Mouse (Mus musculus): ENCODE measurements around the gene Trp53bp1. TPM values are rescaled to one million over a fixed set of nuclear protein-coding genes. Genes with fewer than 3 reads are reported as not detected.

Gene Trp53bp1
- total and polyA plus RNA-seq, 3 experiments = 13.0 to 29.4 (median 28.3) TPM

DNA sequence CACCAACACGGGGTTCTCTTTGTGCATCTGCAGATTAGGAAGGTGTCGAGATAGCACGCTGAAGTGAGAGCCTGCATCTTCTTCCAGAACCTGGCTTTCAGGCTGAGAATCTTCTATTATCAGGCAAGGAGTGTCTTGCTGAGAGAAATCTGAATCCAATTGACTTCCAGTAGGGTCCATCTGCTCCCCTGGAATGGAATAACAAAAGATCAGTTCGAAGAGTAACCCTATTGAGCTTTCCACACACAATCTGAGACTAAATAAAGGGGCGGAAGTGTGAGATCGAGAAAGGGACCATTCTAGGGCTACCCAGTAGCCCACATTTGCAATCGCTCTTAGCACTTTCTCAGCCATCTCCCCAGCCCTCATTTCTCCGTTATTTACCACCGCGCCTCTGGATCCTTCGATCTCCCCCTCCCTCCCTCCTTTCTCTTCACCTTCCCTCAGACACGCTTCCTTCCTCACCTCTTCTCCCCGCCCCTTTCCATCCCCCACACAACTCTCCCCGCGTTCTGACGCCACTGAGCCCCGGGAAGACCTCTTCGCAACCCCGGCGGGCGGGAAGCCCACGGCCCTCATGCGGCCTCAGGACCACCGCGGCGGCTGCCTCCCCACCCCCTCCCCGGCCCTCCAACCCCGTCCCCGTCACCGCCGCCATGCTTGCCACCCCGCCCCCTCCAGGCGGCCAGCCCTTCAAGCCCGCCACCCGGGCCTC is 529 bp downstream of the Trp53bp1 start:
- H3K4me1 ChIP-seq (ENCODE audit: control insufficient read depth, insufficient read depth, low read length) = peaks cover 2% of the 10 kb centered on the region
- intact Hi-C loops (cut with DNase I) = loop anchor here (1.0 to 5.0 kb wide), 3 partner anchors 18 to 142 kb away; partner anchors contain the start of genes Catsper2, Ckmt1, Pdia3 and Ppip5k1
- peak overlapping the region; percentile 73 for H3K4me3 ChIP-seq
- no peaks in the 10 kb centered on the region; the same call in 1 of the 2 replicates for H3K79me2 ChIP-seq (replicated peaks; ENCODE audit: control insufficient read depth, insufficient read depth, low read length)
- peak overlapping the region; percentile 81 for H3K9ac ChIP-seq (ENCODE audit: low read depth, low read length)
- peaks cover 9% of the 10 kb centered on the region for H3K36me3 ChIP-seq (ENCODE audit: control insufficient read depth, insufficient read depth, low read length)
- H3K27ac ChIP-seq = peak overlapping the region; percentile 94
- no peaks in the 10 kb centered on the region for H3K27me3 ChIP-seq (ENCODE audit: control insufficient read depth, insufficient read depth, low read length)
- TF ChIP-seq CTCF (IDR thresholded peaks at IDR 0.05) (no peak), POLR2A (IDR thresholded peaks at IDR 0.05; ENCODE audit: insufficient read depth, low read depth, low read length) (no peak), EP300 (IDR thresholded peaks at IDR 0.05; ENCODE audit: insufficient read depth, low read depth, low read length) (no peak)
- no peak for DNase-seq
- 1% methylated on average over 33 of the region's 35 CpGs for WGBS

DNA sequence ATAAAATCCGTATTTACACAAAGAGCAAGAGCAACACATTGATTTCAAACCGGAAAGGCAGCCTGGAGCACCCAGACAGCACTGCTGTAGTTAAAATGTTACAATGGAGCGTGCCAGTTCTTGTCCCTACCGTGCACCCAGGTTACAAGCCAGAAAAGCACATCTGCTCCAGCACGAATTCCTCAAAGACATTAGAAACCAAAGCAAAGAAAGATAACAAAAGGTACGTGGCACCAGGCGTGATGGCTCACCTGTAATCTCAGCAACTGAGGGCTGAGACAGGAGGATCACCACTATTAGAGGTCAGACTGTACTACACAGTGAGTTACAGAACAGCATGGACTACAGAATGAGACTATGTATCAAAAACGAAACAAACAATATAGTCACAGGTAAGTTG is 2.8 kb downstream of the Trp53bp1 start:
- no peaks in the 10 kb centered on the region; the same call in none of the 2 replicates for H3K79me2 ChIP-seq (replicated peaks; ENCODE audit: control insufficient read depth, insufficient read depth, low read length)
- peaks cover 9% of the 10 kb centered on the region for H3K36me3 ChIP-seq (ENCODE audit: control insufficient read depth, insufficient read depth, low read length)
- no peak for DNase-seq
- H3K27me3 ChIP-seq (ENCODE audit: control insufficient read depth, insufficient read depth, low read length) = no peaks in the 10 kb centered on the region
- TF ChIP-seq CTCF (IDR thresholded peaks at IDR 0.05) = no peak
- no peak for TF ChIP-seq EP300 (IDR thresholded peaks at IDR 0.05; ENCODE audit: insufficient read depth, low read depth, low read length)
- TF ChIP-seq POLR2A (IDR thresholded peaks at IDR 0.05; ENCODE audit: insufficient read depth, low read depth, low read length) = no peak
- H3K9ac ChIP-seq (ENCODE audit: low read depth, low read length) = no peak overlapping the region
- peaks cover 2% of the 10 kb centered on the region for H3K4me1 ChIP-seq (ENCODE audit: control insufficient read depth, insufficient read depth, low read length)
- no peak overlapping the region for H3K4me3 ChIP-seq
- no peak overlapping the region for H3K27ac ChIP-seq
- 86% methylated on average over 8 of the region's 8 CpGs for WGBS
- intact Hi-C loops (cut with DNase I) = no loop called here

DNA sequence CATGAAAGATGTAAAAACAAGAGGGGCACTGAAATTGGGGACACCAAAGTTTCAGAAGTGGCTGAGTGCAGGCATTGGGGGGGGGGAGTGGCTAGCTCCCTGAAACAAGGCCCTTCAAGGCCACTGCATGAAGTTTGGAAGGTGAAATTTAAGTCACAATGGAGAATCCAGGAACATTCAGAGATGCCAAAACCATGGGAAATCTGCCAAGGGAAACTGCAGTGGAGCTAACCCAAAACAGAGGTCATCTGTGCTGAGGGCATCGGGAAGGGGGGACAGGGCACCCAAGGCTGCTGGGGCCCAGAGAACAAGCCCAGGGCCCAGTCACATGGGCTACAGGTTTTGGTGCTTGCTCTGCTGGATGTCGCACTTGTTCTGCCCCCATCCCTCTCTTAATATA is 21.4 kb downstream of the Trp53bp1 start:
- TF ChIP-seq CTCF (IDR thresholded peaks at IDR 0.05) = no peak
- TF ChIP-seq EP300 (IDR thresholded peaks at IDR 0.05; ENCODE audit: insufficient read depth, low read depth, low read length) = no peak
- no peak for TF ChIP-seq POLR2A (IDR thresholded peaks at IDR 0.05; ENCODE audit: insufficient read depth, low read depth, low read length)
- Histone ChIP-seq H3K27me3 (ENCODE audit: control insufficient read depth, insufficient read depth, low read length) (no peaks in the 10 kb centered on the region), H3K4me1 (ENCODE audit: control insufficient read depth, insufficient read depth, low read length) (no peaks in the 10 kb centered on the region), H3K36me3 (ENCODE audit: control insufficient read depth, insufficient read depth, low read length) (peaks cover 4% of the 10 kb centered on the region; the same call in 1 of the 2 replicates), H3K27ac (no peak overlapping the region), H3K4me3 (no peak overlapping the region), H3K79me2 (replicated peaks; ENCODE audit: control insufficient read depth, insufficient read depth, low read length) (no peaks in the 10 kb centered on the region), H3K9ac (ENCODE audit: low read depth, low read length) (no peak overlapping the region)
- WGBS = 90% methylated on average over 2 of the region's 2 CpGs
- intact Hi-C loops (cut with DNase I) = no loop called here
- no peak for DNase-seq

DNA sequence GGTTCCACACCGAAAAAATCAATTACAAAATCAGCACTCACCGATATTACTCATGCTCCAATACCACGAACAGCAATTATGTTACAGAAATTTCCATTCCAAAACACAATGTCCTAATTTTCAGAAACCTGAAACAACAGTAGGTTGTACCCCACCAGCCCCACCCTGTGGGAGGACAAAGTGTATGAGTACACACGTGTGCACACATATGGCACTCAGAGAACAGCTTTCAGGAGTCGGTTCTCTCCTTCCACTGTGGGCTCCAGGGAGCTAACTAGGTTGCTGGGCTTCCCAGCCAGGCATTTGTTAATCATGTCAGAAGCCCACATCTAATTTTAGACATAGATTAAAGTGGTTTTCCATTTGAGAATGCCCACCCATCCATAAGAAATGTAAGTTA is 27.1 kb downstream of the Trp53bp1 start:
- intact Hi-C loops (cut with DNase I) = no loop called here
- Histone ChIP-seq H3K36me3 (ENCODE audit: control insufficient read depth, insufficient read depth, low read length) (peaks cover 5% of the 10 kb centered on the region; the same call in 1 of the 2 replicates), H3K79me2 (replicated peaks; ENCODE audit: control insufficient read depth, insufficient read depth, low read length) (no peaks in the 10 kb centered on the region), H3K27ac (no peak overlapping the region), H3K4me3 (no peak overlapping the region), H3K27me3 (ENCODE audit: control insufficient read depth, insufficient read depth, low read length) (no peaks in the 10 kb centered on the region), H3K4me1 (ENCODE audit: control insufficient read depth, insufficient read depth, low read length) (no peaks in the 10 kb centered on the region), H3K9ac (ENCODE audit: low read depth, low read length) (no peak overlapping the region)
- TF ChIP-seq POLR2A (IDR thresholded peaks at IDR 0.05; ENCODE audit: insufficient read depth, low read depth, low read length) = no peak
- TF ChIP-seq CTCF (IDR thresholded peaks at IDR 0.05) = no peak
- no peak for TF ChIP-seq EP300 (IDR thresholded peaks at IDR 0.05; ENCODE audit: insufficient read depth, low read depth, low read length)
- no peak for DNase-seq
- 88% methylated on average over 5 of the region's 5 CpGs for WGBS

DNA sequence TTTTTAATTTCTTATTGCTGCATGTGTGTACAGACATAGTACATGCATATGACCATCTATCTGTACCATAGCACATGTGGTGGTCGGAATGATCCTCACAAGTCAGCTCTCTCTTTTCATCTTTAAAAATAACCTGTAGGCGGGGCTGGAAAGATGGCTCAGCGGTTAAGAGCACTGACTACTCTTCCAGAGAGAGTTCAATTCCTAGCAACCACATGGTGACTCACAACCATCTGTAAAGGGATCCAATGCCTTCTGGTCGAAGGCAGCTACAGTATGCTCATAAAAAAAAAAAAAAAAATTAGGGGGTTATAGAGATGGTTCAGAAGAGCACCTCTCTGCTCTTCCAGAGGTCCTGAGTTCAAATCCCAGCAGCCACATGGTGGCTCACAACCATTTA is 31.8 kb downstream of the Trp53bp1 start:
- no peaks in the 10 kb centered on the region; the same call in 1 of the 2 replicates for H3K79me2 ChIP-seq (replicated peaks; ENCODE audit: control insufficient read depth, insufficient read depth, low read length)
- no peak overlapping the region for H3K4me3 ChIP-seq
- H3K9ac ChIP-seq (ENCODE audit: low read depth, low read length) = no peak overlapping the region
- intact Hi-C loops (cut with DNase I) = no loop called here
- peaks cover 5% of the 10 kb centered on the region; the same call in 1 of the 2 replicates for H3K36me3 ChIP-seq (ENCODE audit: control insufficient read depth, insufficient read depth, low read length)
- H3K27me3 ChIP-seq (ENCODE audit: control insufficient read depth, insufficient read depth, low read length) = no peaks in the 10 kb centered on the region
- WGBS = 76% methylated on average over 4 of the region's 4 CpGs
- TF ChIP-seq CTCF (IDR thresholded peaks at IDR 0.05) (no peak), EP300 (IDR thresholded peaks at IDR 0.05; ENCODE audit: insufficient read depth, low read depth, low read length) (no peak), POLR2A (IDR thresholded peaks at IDR 0.05; ENCODE audit: insufficient read depth, low read depth, low read length) (no peak)
- no peaks in the 10 kb centered on the region for H3K4me1 ChIP-seq (ENCODE audit: control insufficient read depth, insufficient read depth, low read length)
- DNase-seq = no peak
- no peak overlapping the region for H3K27ac ChIP-seq

DNA sequence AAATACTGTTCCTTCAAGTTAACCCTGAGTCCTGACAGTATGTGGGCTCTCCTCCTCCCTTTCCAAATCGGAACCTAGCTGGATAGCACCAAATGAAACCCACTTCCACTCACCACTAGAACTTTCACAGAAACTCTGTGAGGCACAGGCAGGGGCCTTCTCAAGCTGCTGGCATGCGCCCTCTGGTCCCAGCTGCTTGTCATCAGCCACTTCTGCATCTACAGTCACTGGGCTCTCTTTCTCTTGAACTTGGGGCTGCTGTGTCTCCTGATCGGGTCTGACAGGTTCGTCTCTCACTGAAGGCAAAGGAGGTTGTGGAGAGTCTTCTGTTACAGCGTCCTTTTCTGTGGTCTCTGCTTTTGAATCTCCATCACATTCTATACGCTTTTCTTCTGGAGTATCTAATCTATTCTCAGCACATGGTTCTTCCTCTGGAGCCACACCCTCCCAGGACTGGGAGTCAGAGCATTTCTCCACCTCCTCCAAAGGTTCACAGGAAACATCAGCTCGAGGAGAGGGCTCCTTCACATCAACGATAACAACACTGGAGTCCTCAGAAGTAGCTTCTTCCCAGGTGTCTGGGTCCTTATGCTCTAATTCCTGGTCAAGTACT is 35.6 kb downstream of the Trp53bp1 start:
- Histone ChIP-seq H3K36me3 (ENCODE audit: control insufficient read depth, insufficient read depth, low read length) (no peaks in the 10 kb centered on the region; the same call in 1 of the 2 replicates), H3K79me2 (replicated peaks; ENCODE audit: control insufficient read depth, insufficient read depth, low read length) (no peaks in the 10 kb centered on the region; the same call in 1 of the 2 replicates), H3K4me1 (ENCODE audit: control insufficient read depth, insufficient read depth, low read length) (no peaks in the 10 kb centered on the region), H3K27ac (no peak overlapping the region), H3K4me3 (no peak overlapping the region), H3K9ac (ENCODE audit: low read depth, low read length) (no peak overlapping the region), H3K27me3 (ENCODE audit: control insufficient read depth, insufficient read depth, low read length) (no peaks in the 10 kb centered on the region)
- TF ChIP-seq EP300 (IDR thresholded peaks at IDR 0.05; ENCODE audit: insufficient read depth, low read depth, low read length) (no peak), CTCF (IDR thresholded peaks at IDR 0.05) (no peak), POLR2A (IDR thresholded peaks at IDR 0.05; ENCODE audit: insufficient read depth, low read depth, low read length) (no peak)
- WGBS = 66% methylated on average over 8 of the region's 8 CpGs
- no peak for DNase-seq
- intact Hi-C loops (cut with DNase I) = no loop called here
